26 mouse cellular contexts compared by ENCODE assay signal in the genomic region with DNA sequence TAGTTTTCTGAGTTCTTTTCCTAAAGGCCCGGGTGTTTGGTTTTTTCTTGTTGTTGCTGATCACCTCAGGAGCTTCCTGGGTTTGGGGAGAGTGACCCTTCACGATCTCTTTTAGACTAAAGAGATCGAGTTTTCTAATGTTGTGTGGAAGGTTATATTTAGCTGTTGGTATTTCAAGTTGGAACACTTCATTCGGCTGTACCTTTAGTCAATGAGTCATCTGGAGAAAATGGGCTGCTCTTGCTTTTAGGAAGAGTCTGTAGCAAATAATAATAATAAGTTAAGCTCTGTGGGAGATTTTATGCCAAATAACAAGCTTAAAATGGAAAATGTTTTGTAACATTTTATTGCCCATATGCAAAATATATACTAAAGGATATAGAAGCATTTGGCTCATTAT.
DNase-seq lines count a peak whose midpoint lies in the region; ATAC-seq and TF ChIP-seq lines count a peak whose summit lies in the region.
"Had no signal": no experiment of that assay in that cellular context is flagged by ENCODE, and none has a peak within 500 bp of the region (broad histone marks: within the 10 kb centered on the region; RNA-seq: fewer than 3 reads in every experiment).

No protein-coding gene starts in this region.

- no peak overlapping the region for H3K4me3 ChIP-seq in heart, embryonic 12.5 days
- no peak overlapping the region for H3K4me3 ChIP-seq in heart, embryonic 11.5 days (ENCODE audit: low read depth, low read length)
- H3K4me3 ChIP-seq in left cerebral cortex, adult 2 months, result no peak overlapping the region
- H3K4me3 ChIP-seq in myocyte, result no peak overlapping the region
- H3K4me3 ChIP-seq: embryonic facial prominence, embryonic 10.5 days; forebrain, embryonic 10.5 days; hindbrain, embryonic 10.5 days; intestine, embryonic 15.5 days; megakaryocyte, embryonic 14.5 days; midbrain, embryonic 15.5 days; neural tube, embryonic 13.5 days; stomach, embryonic 15.5 days had no signal

- H3ac ChIP-seq in myocyte (ENCODE audit: control insufficient read depth, insufficient read length), result no peak overlapping the region

- peaks cover 11% of the 10 kb centered on the region; the same call in 1 of the 2 replicates for H3K4me1 ChIP-seq in heart, embryonic 12.5 days (replicated peaks)
- peaks cover 3% of the 10 kb centered on the region; the same call in 1 of the 2 replicates for H3K4me1 ChIP-seq in heart, embryonic 11.5 days (ENCODE audit: control insufficient read depth, insufficient read depth, low read length)
- H3K4me1 ChIP-seq: hindbrain, embryonic 10.5 days; intestine, embryonic 15.5 days; midbrain, embryonic 15.5 days; neural tube, embryonic 13.5 days; stomach, embryonic 15.5 days had no signal

- no peaks in the 10 kb centered on the region for H3K79me2 ChIP-seq in myocyte (ENCODE audit: control insufficient read depth, insufficient read depth)

- no peaks in the 10 kb centered on the region for H3K27me3 ChIP-seq in heart, embryonic 12.5 days (replicated peaks)
- no peaks in the 10 kb centered on the region for H3K27me3 ChIP-seq in heart, embryonic 11.5 days (ENCODE audit: control insufficient read depth, insufficient read depth, low read length)
- no peaks in the 10 kb centered on the region for H3K27me3 ChIP-seq in myocyte (ENCODE audit: control insufficient read depth, insufficient read depth, insufficient read length)
- H3K27me3 ChIP-seq: intestine, embryonic 15.5 days; megakaryocyte, embryonic 14.5 days; midbrain, embryonic 15.5 days; neural tube, embryonic 13.5 days; stomach, embryonic 15.5 days had no signal

- H3K27ac ChIP-seq in heart, embryonic 12.5 days (ENCODE audit: poor library complexity, severe bottlenecking), result 0 out of 2 replicates have a peak overlapping the region, but pooled peaks have one; percentile 21
- no peak overlapping the region; the same call in 1 of the 2 replicates for H3K27ac ChIP-seq in heart, embryonic 11.5 days (ENCODE audit: low read depth, low read length)
- H3K27ac ChIP-seq in left cerebral cortex, adult 2 months, result peak overlapping the region; percentile 41
- H3K27ac ChIP-seq: embryonic facial prominence, embryonic 10.5 days; forebrain, embryonic 10.5 days; hindbrain, embryonic 10.5 days; intestine, embryonic 15.5 days; midbrain, embryonic 15.5 days; neural tube, embryonic 13.5 days; stomach, embryonic 15.5 days had no signal

- H3K9me3 ChIP-seq in heart, embryonic 12.5 days (replicated peaks), result no peaks in the 10 kb centered on the region
- H3K9me3 ChIP-seq in heart, embryonic 11.5 days (replicated peaks; ENCODE audit: control insufficient read depth, low read length), result no peaks in the 10 kb centered on the region
- H3K9me3 ChIP-seq: embryonic facial prominence, embryonic 10.5 days; forebrain, embryonic 10.5 days; hindbrain, embryonic 10.5 days; intestine, embryonic 15.5 days; megakaryocyte, embryonic 14.5 days; midbrain, embryonic 15.5 days; neural tube, embryonic 13.5 days; stomach, embryonic 15.5 days had no signal

- ATAC-seq in heart, embryonic 12.5 days (ENCODE audit: insufficient number of reproducible peaks, low FRiP score), result no peak
- no peak for ATAC-seq in heart, embryonic 11.5 days (replicated peaks; ENCODE audit: insufficient number of reproducible peaks, low FRiP score, low TSS enrichment)
- ATAC-seq: forebrain, embryonic 16.5 days; hindbrain, embryonic 16.5 days; intestine, embryonic 15.5 days; liver, postnatal 0 days; midbrain, embryonic 15.5 days had no signal

- intact Hi-C loops in left cerebral cortex, adult 2 months (cut with DNase I), result no loop called here
- intact Hi-C loops in left cerebral cortex, postnatal 4 days (cut with DNase I), result no loop called here

- peak overlapping the region; percentile 26; the same call in 1 of the 2 replicates for H3K4me2 ChIP-seq in heart, embryonic 12.5 days
- no peak overlapping the region for H3K4me2 ChIP-seq in heart, embryonic 11.5 days
- peak overlapping the region; percentile 16 for H3K4me2 ChIP-seq in myocyte (ENCODE audit: low read depth)
- H3K4me2 ChIP-seq: intestine, embryonic 15.5 days; midbrain, embryonic 15.5 days; neural tube, embryonic 13.5 days; stomach, embryonic 15.5 days had no signal

- no peak for TF ChIP-seq POLR2A in myocyte (IDR thresholded peaks at IDR 0.05; ENCODE audit: insufficient read length, low read depth)

- no peak for TF ChIP-seq CTCF in left cerebral cortex, adult 2 months (IDR thresholded peaks at IDR 0.05)

- no peak for DNase-seq in left cerebral cortex, adult 2 months (ENCODE audit: extremely low spot score in 1 of 2, low spot score in 2 of 2)
- DNase-seq in left cerebral cortex, postnatal 4 days, result no peak
- DNase-seq in NIH3T3 (ENCODE audit: low read depth), result peak; percentile 65
- DNase-seq in adrenal gland, postnatal 4 days (ENCODE audit: low spot score in 2 of 2), result no peak
- DNase-seq: adrenal gland, postnatal 25 days; cerebellum, adult 11 months; cerebellum, postnatal 10 days; kidney, adult 8-10 months; kidney, postnatal 14 days; liver, postnatal 0 days; lung, postnatal 14 days; thymus, adult 2 months; thymus, postnatal 4 days had no signal

- no peak overlapping the region for H3K9ac ChIP-seq in heart, embryonic 12.5 days
- no peak overlapping the region for H3K9ac ChIP-seq in heart, embryonic 11.5 days (ENCODE audit: low read depth, low read length)
- H3K9ac ChIP-seq: intestine, embryonic 15.5 days; liver, postnatal 0 days; midbrain, embryonic 15.5 days; neural tube, embryonic 13.5 days; stomach, embryonic 15.5 days had no signal

- 44% methylated on average over 4 of the region's 4 CpGs for WGBS in heart, embryonic 12.5 days
- 50% methylated on average over 4 of the region's 4 CpGs for WGBS in heart, embryonic 11.5 days (ENCODE audit: insufficient replicate concordance)

- no peaks in the 10 kb centered on the region for H3K36me3 ChIP-seq in heart, embryonic 12.5 days
- H3K36me3 ChIP-seq in heart, embryonic 11.5 days (ENCODE audit: control insufficient read depth, insufficient read depth, low read length), result no peaks in the 10 kb centered on the region
- H3K36me3 ChIP-seq in myocyte (ENCODE audit: control insufficient read depth, insufficient read depth), result no peaks in the 10 kb centered on the region
- H3K36me3 ChIP-seq: embryonic facial prominence, embryonic 10.5 days; forebrain, embryonic 10.5 days; hindbrain, embryonic 10.5 days; intestine, embryonic 15.5 days; midbrain, embryonic 15.5 days; neural tube, embryonic 13.5 days; stomach, embryonic 15.5 days had no signal

TF ChIP-seq in myocyte, 11 proteins besides CTCF, POLR2A, EP300 and RAD21:
- TF ChIP-seq MYOD1 (IDR thresholded peaks at IDR 0.05; ENCODE audit: control insufficient read depth in 1 of 3, insufficient read length in 2 of 3, low read depth in 2 of 3), result no peak
- no peak for TF ChIP-seq CEBPB (IDR thresholded peaks at IDR 0.05; ENCODE audit: insufficient read depth, poor library complexity, severe bottlenecking)
- TF ChIP-seq POLR2AphosphoS2 (IDR thresholded peaks at IDR 0.05; ENCODE audit: insufficient read length, low read depth), result no peak
- TF ChIP-seq TCF12 (IDR thresholded peaks at IDR 0.05; ENCODE audit: insufficient read depth, poor library complexity, severe bottlenecking), result no peak
- TF ChIP-seq E2F4 (IDR thresholded peaks at IDR 0.05; ENCODE audit: insufficient read depth), result no peak
- TF ChIP-seq TCF3 (IDR thresholded peaks at IDR 0.05; ENCODE audit: insufficient read length, low read depth), result no peak
